ENCODE assay signal across 10 mouse cellular contexts in genomic region chr5:25526926-25527325, GRCm38 (mm10). TPM values are rescaled to one million over a fixed set of nuclear protein-coding genes. Genes with fewer than 3 reads are reported as not detected.
DNase-seq lines count a peak whose midpoint lies in the region; ATAC-seq and TF ChIP-seq lines count a peak whose summit lies in the region.
"Had no signal": no experiment of that assay in that cellular context is flagged by ENCODE, and none has a peak within 500 bp of the region (broad histone marks: within the 10 kb centered on the region; RNA-seq: fewer than 3 reads in every experiment).

No protein-coding gene starts in this region.

- H3K9ac ChIP-seq in midbrain, postnatal 0 days (replicated peaks; ENCODE audit: low read length, poor library complexity, severe bottlenecking), result no peak overlapping the region
- H3K9ac ChIP-seq in midbrain, embryonic 11.5 days (ENCODE audit: low read length), result no peak overlapping the region
- H3K9ac ChIP-seq: limb, embryonic 15.5 days had no signal

- ATAC-seq in midbrain, postnatal 0 days (ENCODE audit: low FRiP score), result no peak
- no peak for ATAC-seq in midbrain, embryonic 11.5 days (ENCODE audit: low FRiP score)

- intact Hi-C loops in heart, postnatal 10 days (cut with DNase I), result loop anchor here (5.0 kb wide), 1 partner anchor 90 kb away; no protein-coding TSS in a partner anchor

- H3K27ac ChIP-seq in midbrain, postnatal 0 days (ENCODE audit: low read depth, low read length), result no peak overlapping the region
- no peak overlapping the region for H3K27ac ChIP-seq in midbrain, embryonic 11.5 days (ENCODE audit: low read depth, low read length)
- H3K27ac ChIP-seq: limb, embryonic 15.5 days had no signal

- H3K9me3 ChIP-seq in midbrain, postnatal 0 days (ENCODE audit: low read length), result no peaks in the 10 kb centered on the region
- no peaks in the 10 kb centered on the region for H3K9me3 ChIP-seq in midbrain, embryonic 11.5 days (ENCODE audit: control insufficient read depth, low read length)
- H3K9me3 ChIP-seq: limb, embryonic 15.5 days had no signal

- TF ChIP-seq CTCF in midbrain, postnatal 0 days (IDR thresholded peaks at IDR 0.05), result no peak

- no peaks in the 10 kb centered on the region for H3K36me3 ChIP-seq in midbrain, postnatal 0 days (ENCODE audit: insufficient read depth, low read length)
- H3K36me3 ChIP-seq in midbrain, embryonic 11.5 days (ENCODE audit: control insufficient read depth, insufficient read depth, low read length), result no peaks in the 10 kb centered on the region
- H3K36me3 ChIP-seq: limb, embryonic 15.5 days had no signal

- H3K27me3 ChIP-seq in midbrain, postnatal 0 days (ENCODE audit: insufficient read depth, low read length), result no peaks in the 10 kb centered on the region
- H3K27me3 ChIP-seq in midbrain, embryonic 11.5 days (ENCODE audit: control insufficient read depth, insufficient read depth, low read length), result no peaks in the 10 kb centered on the region
- H3K27me3 ChIP-seq: limb, embryonic 15.5 days had no signal

- H3K4me3 ChIP-seq in midbrain, postnatal 0 days (ENCODE audit: low read depth, low read length), result no peak overlapping the region
- no peak overlapping the region for H3K4me3 ChIP-seq in midbrain, embryonic 11.5 days (ENCODE audit: low read depth, low read length)
- H3K4me3 ChIP-seq: limb, embryonic 15.5 days had no signal

- WGBS in midbrain, postnatal 0 days, result 39% methylated on average over 4 of the region's 4 CpGs
- WGBS in midbrain, embryonic 11.5 days, result 34% methylated on average over 4 of the region's 4 CpGs

- no peak overlapping the region for H3K4me2 ChIP-seq in midbrain, postnatal 0 days (ENCODE audit: low read depth, low read length, poor library complexity, severe bottlenecking)
- H3K4me2 ChIP-seq in midbrain, embryonic 11.5 days, result no peak overlapping the region
- H3K4me2 ChIP-seq: limb, embryonic 15.5 days had no signal

- peak; percentile 22 to 49 for DNase-seq in layer of hippocampus, postnatal 10 days (ENCODE audit: low spot score in 2 of 2)
- no peak for DNase-seq in layer of hippocampus, postnatal 36 days
- DNase-seq in ES-CJ7 (ENCODE audit: low read depth, low spot score), result peak; percentile 34
- peak; percentile 22 to 65 for DNase-seq in adrenal gland, postnatal 36 days
- DNase-seq in heart, postnatal 10 days, result peak; percentile 46 to 52
- no peak for DNase-seq in lung, postnatal 36 days
- DNase-seq in midbrain, postnatal 0 days (ENCODE audit: low spot score), result no peak
- no peak for DNase-seq in midbrain, embryonic 11.5 days (ENCODE audit: low spot score, missing footprints)

- no peaks in the 10 kb centered on the region for H3K4me1 ChIP-seq in midbrain, postnatal 0 days (ENCODE audit: insufficient read depth, low read length)
- H3K4me1 ChIP-seq in midbrain, embryonic 11.5 days (ENCODE audit: control insufficient read depth, insufficient read depth, low read length), result peaks cover 4% of the 10 kb centered on the region

RNA-seq across cellular contexts. Expression of gene Cct8l1, which starts 11.1 kb away (rescaled TPM):
- total RNA-seq in layer of hippocampus, postnatal 10 days (2021), result under 1 TPM in 1 of 2 experiments, not detected in 1; 0.18 TPM
- total RNA-seq in layer of hippocampus, postnatal 36 days (2021), result under 1 TPM; 0.40 to 0.43 TPM
- total RNA-seq in adrenal gland, postnatal 36 days (2021), result under 1 TPM in 1 of 2 experiments, not detected in 1; 0.17 TPM
- total RNA-seq in heart, postnatal 10 days (2021), result not detected
- total RNA-seq in midbrain, postnatal 0 days (2014; rRNA removed), result not detected in 2 replicates
- polyA plus RNA-seq in midbrain, postnatal 0 days (2015; fragmentation: Nextera tagmentation; extraction: Ambion mirVana), result not detected in 2 replicates
- not detected in 2 replicates for polyA plus RNA-seq in midbrain, embryonic 11.5 days (2014; fragmentation: Nextera tagmentation; extraction: Ambion mirVana)
- total RNA-seq: hematopoietic stem cell, adult 5-6 weeks had no signal
- polyA plus RNA-seq: limb, embryonic 15.5 days had no signal

RNA-seq across cellular contexts. Expression of gene Kmt2c, which starts 28.3 kb away (rescaled TPM):
- total RNA-seq in layer of hippocampus, postnatal 10 days (2021), result 10 to 100 TPM; 82.4 to 88.7 TPM
- total RNA-seq in layer of hippocampus, postnatal 36 days (2021), result 10 to 100 TPM; 81.1 to 95.7 TPM
- 10 to 100 TPM; 59.1 to 62.6 TPM for total RNA-seq in adrenal gland, postnatal 36 days (2021)
- total RNA-seq in heart, postnatal 10 days (2021), result 10 to 100 TPM; 45.3 to 46.7 TPM
- total RNA-seq in midbrain, postnatal 0 days (2014; rRNA removed), result 49.4 and 61.4 TPM in 2 replicates
- polyA plus RNA-seq in midbrain, postnatal 0 days (2015; fragmentation: Nextera tagmentation; extraction: Ambion mirVana), result 7.9 and 11.6 TPM in 2 replicates
- 19.2 and 22.3 TPM in 2 replicates for polyA plus RNA-seq in midbrain, embryonic 11.5 days (2014; fragmentation: Nextera tagmentation; extraction: Ambion mirVana)

Comparison
In these comparisons a context has a peak if more than half of its experiments do, and no peak if none do; other contexts are left out.
1. DNase-seq: peak in layer of hippocampus, postnatal 10 days (2 of 2), ES-CJ7 (single experiment), adrenal gland, postnatal 36 days (2 of 2) and heart, postnatal 10 days (2 of 2); none in layer of hippocampus, postnatal 36 days (0 of 2), lung, postnatal 36 days (single experiment), midbrain, postnatal 0 days (single experiment) and midbrain, embryonic 11.5 days (single experiment).